Mouse (Mus musculus): ENCODE measurements around the gene Pde10a.

DNA sequence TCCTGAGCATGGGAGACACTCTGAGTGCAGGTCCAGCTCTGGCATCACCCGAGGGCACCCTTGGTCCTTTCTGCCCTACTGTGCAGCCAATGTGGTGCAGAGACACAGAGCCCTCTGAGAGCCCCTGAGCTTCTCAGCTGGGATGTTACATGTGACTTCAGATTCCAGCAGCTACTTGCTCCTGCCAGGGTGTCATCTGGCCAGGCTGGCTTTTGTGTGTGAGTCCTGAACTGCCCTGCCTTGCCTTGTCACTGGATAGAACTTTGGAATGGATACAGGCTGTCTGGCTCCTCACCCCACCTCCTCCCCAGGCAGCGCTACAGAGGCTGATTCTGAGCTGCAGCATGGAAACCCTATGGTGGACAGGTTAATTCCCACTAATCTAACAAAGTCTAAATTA, 149.5 kb downstream of the Pde10a start:
- TF ChIP-seq GATA1 (IDR thresholded peaks at IDR 0.05; ENCODE audit: borderline replicate concordance, low read length) (no peak), FLI1 (IDR thresholded peaks at IDR 0.05; ENCODE audit: low read length) (no peak)

Measured in megakaryocyte, embryonic 14.5 days (primary cell).